Mouse (Mus musculus): ENCODE results near the gene Rcan3. TPM values are rescaled to one million over a fixed set of nuclear protein-coding genes. Genes with fewer than 3 reads are reported as not detected.

Rcan3 gene
- total and polyA plus RNA-seq, 2 experiments from 2014 or later = 58.4 to 82.1 TPM

DNA sequence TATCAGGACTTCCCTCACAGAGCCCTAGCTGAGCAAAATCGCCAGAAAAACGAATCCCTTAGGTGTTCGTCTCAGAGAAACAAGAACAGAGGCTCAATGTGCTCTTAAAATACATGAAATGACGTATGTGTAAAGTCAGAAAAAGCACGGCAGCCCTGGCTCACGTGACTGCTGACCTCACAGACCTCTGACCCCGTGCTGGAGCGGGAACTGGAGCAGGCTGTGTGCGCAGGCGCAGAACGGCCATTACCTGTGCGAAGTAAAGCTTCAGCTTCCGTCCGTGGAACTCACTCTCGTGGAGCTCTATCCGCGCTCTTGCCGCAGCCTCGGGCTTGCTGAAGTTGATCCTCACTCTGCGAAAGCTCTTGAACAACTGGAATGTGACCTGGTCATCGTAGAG is 13.7 kb downstream of the Rcan3 start:
- Histone ChIP-seq H3K27ac (no peak overlapping the region), H3K4me3 (ENCODE audit: low read length) (no peak overlapping the region), H3K27me3 (ENCODE audit: insufficient read depth, low read length) (no peaks in the 10 kb centered on the region), H3K9ac (replicated peaks; ENCODE audit: low read length) (no peak overlapping the region), H3K4me2 (ENCODE audit: low read depth, low read length) (no peak overlapping the region), H3K36me3 (ENCODE audit: insufficient read depth, low read length) (peaks cover 40% of the 10 kb centered on the region), H3K9me3 (ENCODE audit: low read length) (no peaks in the 10 kb centered on the region), H3K4me1 (ENCODE audit: insufficient read depth, low read length) (no peaks in the 10 kb centered on the region)
- DNase-seq (ENCODE audit: low spot score) (no peak), ATAC-seq (no peak)
- TF ChIP-seq CTCF (IDR thresholded peaks at IDR 0.05; ENCODE audit: low read depth) = no peak
- WGBS = 90% methylated on average over 21 of the region's 21 CpGs

DNA sequence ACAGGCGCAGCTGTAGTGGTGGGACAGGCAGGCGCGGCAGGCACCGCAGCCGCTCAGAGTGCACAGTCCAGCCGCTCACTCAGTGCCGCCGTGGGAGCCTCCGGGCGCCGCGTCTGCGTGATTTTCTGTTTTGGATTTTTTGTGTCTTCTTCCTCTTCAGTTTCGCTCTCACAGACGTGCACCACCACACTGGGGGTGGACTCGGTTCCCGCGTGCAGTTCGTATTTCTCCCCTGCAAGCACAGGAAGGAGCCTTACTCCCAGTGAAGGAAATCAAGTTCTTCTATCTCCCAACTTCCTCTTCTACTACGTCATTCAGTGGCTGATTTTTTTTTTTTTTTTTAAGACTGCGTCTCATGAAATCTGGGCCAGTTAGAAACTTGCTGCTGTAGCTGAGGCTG is 17.3 kb downstream of the Rcan3 start:
- Histone ChIP-seq H3K9me3 (ENCODE audit: low read length) (no peaks in the 10 kb centered on the region), H3K4me3 (ENCODE audit: low read length) (no peak overlapping the region), H3K4me2 (ENCODE audit: low read depth, low read length) (no peak overlapping the region), H3K9ac (replicated peaks; ENCODE audit: low read length) (no peak overlapping the region), H3K27ac (no peak overlapping the region), H3K4me1 (ENCODE audit: insufficient read depth, low read length) (no peaks in the 10 kb centered on the region), H3K27me3 (ENCODE audit: insufficient read depth, low read length) (no peaks in the 10 kb centered on the region), H3K36me3 (ENCODE audit: insufficient read depth, low read length) (peaks cover 46% of the 10 kb centered on the region)
- ATAC-seq (no peak), DNase-seq (ENCODE audit: low spot score) (no peak)
- 92% methylated on average over 21 of the region's 21 CpGs for WGBS
- no peak for TF ChIP-seq CTCF (IDR thresholded peaks at IDR 0.05; ENCODE audit: low read depth)

DNA sequence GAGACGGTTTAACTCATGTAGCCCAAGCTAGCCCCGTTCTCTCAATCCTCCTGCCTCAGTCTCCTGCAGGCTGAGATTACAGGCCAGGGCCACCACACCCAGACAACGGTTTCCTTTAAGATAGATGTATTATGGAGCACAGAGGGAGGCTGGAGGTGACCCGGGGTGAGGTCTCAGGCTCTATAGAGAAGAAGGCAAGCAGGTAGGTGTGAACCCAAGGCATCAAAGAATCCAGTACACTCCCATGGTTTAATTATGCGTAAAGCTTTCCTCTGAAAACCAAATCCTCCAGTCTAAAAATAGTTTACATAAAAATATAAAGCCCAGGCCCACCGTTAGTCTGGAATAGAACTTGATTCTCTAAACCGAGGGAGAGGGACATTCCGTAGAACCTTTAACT is 20.2 kb downstream of the Rcan3 start:
- H3K9me3 ChIP-seq (ENCODE audit: low read length) = no peaks in the 10 kb centered on the region
- peaks cover 28% of the 10 kb centered on the region for H3K36me3 ChIP-seq (ENCODE audit: insufficient read depth, low read length)

DNA sequence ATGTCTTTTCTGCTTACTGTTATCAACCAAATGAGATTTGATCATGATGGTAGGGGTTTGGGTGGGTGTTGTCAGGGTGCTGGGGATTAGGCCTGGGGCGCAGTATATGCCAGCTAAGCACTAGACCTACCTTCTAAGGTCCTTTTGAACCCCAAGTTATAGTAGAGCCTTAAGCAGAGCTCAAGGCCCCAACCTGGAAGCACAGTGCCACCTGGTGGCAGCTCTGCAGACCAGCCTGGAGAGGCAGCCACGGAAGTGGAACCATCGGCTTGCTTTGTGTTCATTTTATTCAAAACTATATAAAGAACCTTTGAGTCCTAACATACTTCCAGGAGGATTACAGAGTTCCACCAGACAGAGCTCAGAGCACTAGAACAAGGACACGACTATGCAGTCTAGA is 22.0 kb downstream of the Rcan3 start:
- Histone ChIP-seq H3K36me3 (ENCODE audit: insufficient read depth, low read length) (peaks cover 22% of the 10 kb centered on the region), H3K4me1 (ENCODE audit: insufficient read depth, low read length) (no peaks in the 10 kb centered on the region), H3K4me3 (ENCODE audit: low read length) (no peak overlapping the region), H3K4me2 (ENCODE audit: low read depth, low read length) (no peak overlapping the region), H3K27me3 (ENCODE audit: insufficient read depth, low read length) (no peaks in the 10 kb centered on the region), H3K9ac (replicated peaks; ENCODE audit: low read length) (no peak overlapping the region), H3K9me3 (ENCODE audit: low read length) (no peaks in the 10 kb centered on the region), H3K27ac (no peak overlapping the region)
- ATAC-seq (no peak), DNase-seq (ENCODE audit: low spot score) (peak; percentile 76)
- TF ChIP-seq CTCF (IDR thresholded peaks at IDR 0.05; ENCODE audit: low read depth) = peak; percentile 91
- WGBS = 36% methylated on average over 4 of the region's 4 CpGs

More for the DNA sequence above, 20.2 kb downstream of the Rcan3 start:
- H3K27me3 ChIP-seq (ENCODE audit: insufficient read depth, low read length) = no peaks in the 10 kb centered on the region
- WGBS = 85% methylated on average over 8 of the region's 8 CpGs
- no peaks in the 10 kb centered on the region for H3K4me1 ChIP-seq (ENCODE audit: insufficient read depth, low read length)
- H3K4me2 ChIP-seq (ENCODE audit: low read depth, low read length) = no peak overlapping the region
- no peak for ATAC-seq
- H3K9ac ChIP-seq (replicated peaks; ENCODE audit: low read length) = no peak overlapping the region
- no peak for DNase-seq (ENCODE audit: low spot score)
- H3K4me3 ChIP-seq (ENCODE audit: low read length) = no peak overlapping the region
- TF ChIP-seq CTCF (IDR thresholded peaks at IDR 0.05; ENCODE audit: low read depth) = no peak
- H3K27ac ChIP-seq = no peak overlapping the region

DNA sequence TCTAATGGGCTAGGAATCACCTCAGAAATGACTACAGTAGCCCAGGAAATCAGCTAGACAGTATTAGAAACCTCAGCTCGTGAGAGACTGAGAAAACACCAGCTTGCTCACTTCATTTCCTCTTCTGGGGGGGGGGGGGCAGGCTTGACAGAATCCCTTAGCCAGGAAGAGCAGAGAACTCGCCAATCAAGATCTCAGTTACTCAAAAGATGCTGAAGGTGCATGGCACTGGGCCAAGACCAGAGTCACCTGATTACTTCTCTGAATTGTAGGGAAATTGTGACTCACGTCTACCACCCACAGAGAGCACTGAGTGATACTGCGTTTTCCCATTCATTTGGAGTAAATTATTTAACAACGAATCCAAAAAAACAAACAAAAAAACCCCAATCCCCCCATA is 27.5 kb downstream of the Rcan3 start:
- H3K4me1 ChIP-seq (ENCODE audit: insufficient read depth, low read length) = no peaks in the 10 kb centered on the region
- 55% methylated on average over 5 of the region's 5 CpGs for WGBS
- ATAC-seq (no peak), DNase-seq (ENCODE audit: low spot score) (peak; percentile 20)
- H3K36me3 ChIP-seq (ENCODE audit: insufficient read depth, low read length) = no peaks in the 10 kb centered on the region; the same call in 1 of the 2 replicates
- no peaks in the 10 kb centered on the region for H3K9me3 ChIP-seq (ENCODE audit: low read length)
- H3K4me2 ChIP-seq (ENCODE audit: low read depth, low read length) = no peak overlapping the region
- H3K27me3 ChIP-seq (ENCODE audit: insufficient read depth, low read length) = no peaks in the 10 kb centered on the region
- H3K27ac ChIP-seq = no peak overlapping the region
- H3K4me3 ChIP-seq (ENCODE audit: low read length) = no peak overlapping the region
- no peak overlapping the region for H3K9ac ChIP-seq (replicated peaks; ENCODE audit: low read length)
- no peak for TF ChIP-seq CTCF (IDR thresholded peaks at IDR 0.05; ENCODE audit: low read depth)

DNA sequence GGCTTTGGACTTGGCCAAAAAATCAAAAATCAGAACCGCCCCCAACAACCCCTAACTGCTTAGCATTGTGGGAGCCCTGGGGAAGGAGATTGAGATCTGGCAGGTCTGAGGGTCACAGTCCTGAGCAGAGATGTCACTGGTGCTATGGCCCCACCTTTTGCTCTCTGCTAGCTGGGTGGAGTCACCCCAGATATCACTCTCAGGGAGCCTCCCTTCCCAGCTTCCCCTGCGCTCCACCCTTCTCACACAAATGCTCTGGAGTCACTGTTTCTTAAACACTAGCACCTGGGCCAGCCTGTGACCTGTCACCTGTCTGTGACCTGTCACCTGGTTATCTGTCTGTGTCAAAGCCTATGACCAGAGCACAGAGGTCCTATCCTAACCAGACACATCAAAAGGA is 28.7 kb downstream of the Rcan3 start:
- TF ChIP-seq CTCF (IDR thresholded peaks at IDR 0.05; ENCODE audit: low read depth) = no peak
- Histone ChIP-seq H3K4me3 (ENCODE audit: low read length) (no peak overlapping the region), H3K4me1 (ENCODE audit: insufficient read depth, low read length) (no peaks in the 10 kb centered on the region), H3K9me3 (ENCODE audit: low read length) (no peaks in the 10 kb centered on the region), H3K27ac (no peak overlapping the region), H3K9ac (replicated peaks; ENCODE audit: low read length) (no peak overlapping the region), H3K4me2 (ENCODE audit: low read depth, low read length) (no peak overlapping the region), H3K27me3 (ENCODE audit: insufficient read depth, low read length) (no peaks in the 10 kb centered on the region), H3K36me3 (ENCODE audit: insufficient read depth, low read length) (no peaks in the 10 kb centered on the region; the same call in 1 of the 2 replicates)
- ATAC-seq (no peak), DNase-seq (ENCODE audit: low spot score) (no peak)
- 95% methylated on average over 2 of the region's 2 CpGs for WGBS

DNA sequence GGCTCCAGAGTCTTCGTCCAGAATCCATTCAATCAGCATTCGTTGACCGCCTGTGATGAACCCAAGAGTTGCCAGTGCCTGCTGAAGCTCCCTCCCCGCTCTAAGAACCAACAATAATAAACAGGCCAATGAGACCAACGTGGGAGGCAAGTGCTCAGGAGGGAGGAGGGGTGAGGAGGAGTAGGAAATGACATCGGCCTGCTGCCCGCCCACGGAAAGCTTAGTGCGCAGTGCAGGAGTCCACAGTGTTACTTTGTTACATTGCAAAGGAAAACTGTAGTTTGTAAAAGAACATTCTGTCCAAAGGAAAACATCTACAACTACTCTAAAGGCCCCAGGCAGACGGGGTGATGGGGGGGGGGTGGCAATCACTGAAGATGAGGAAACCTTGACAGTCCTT is 29.6 kb downstream of the Rcan3 start:
- Histone ChIP-seq H3K4me1 (ENCODE audit: insufficient read depth, low read length) (no peaks in the 10 kb centered on the region), H3K9me3 (ENCODE audit: low read length) (no peaks in the 10 kb centered on the region)
- WGBS = 86% methylated on average over 10 of the region's 10 CpGs

More for the DNA sequence above, 29.6 kb downstream of the Rcan3 start:
- DNase-seq (ENCODE audit: low spot score) (no peak), ATAC-seq (no peak)
- no peaks in the 10 kb centered on the region for H3K36me3 ChIP-seq (ENCODE audit: insufficient read depth, low read length)
- no peak overlapping the region for H3K4me3 ChIP-seq (ENCODE audit: low read length)
- H3K27ac ChIP-seq = no peak overlapping the region
- H3K4me2 ChIP-seq (ENCODE audit: low read depth, low read length) = no peak overlapping the region
- TF ChIP-seq CTCF (IDR thresholded peaks at IDR 0.05; ENCODE audit: low read depth) = no peak
- no peaks in the 10 kb centered on the region for H3K27me3 ChIP-seq (ENCODE audit: insufficient read depth, low read length)
- no peak overlapping the region for H3K9ac ChIP-seq (replicated peaks; ENCODE audit: low read length)

Data from hindbrain, postnatal 0 days (tissue).